In genomic region chr8:88579668-88580330, GRCm38 (mm10) we compare ENCODE assay signal across 11 mouse cellular contexts. TPM values are rescaled to one million over a fixed set of nuclear protein-coding genes. Genes with fewer than 3 reads are reported as not detected.
A peak's percentile ranks its signal among the peaks of the same experiment; 100 is the strongest.
DNase-seq lines count a peak whose midpoint lies in the region; ATAC-seq and TF ChIP-seq lines count a peak whose summit lies in the region.
"Had no signal": no experiment of that assay in that cellular context is flagged by ENCODE, and none has a peak within 500 bp of the region (broad histone marks: within the 10 kb centered on the region; RNA-seq: fewer than 3 reads in every experiment).

No protein-coding gene starts in this region.

- H3K27me3 ChIP-seq in cerebellum, adult 2 months (ENCODE audit: control insufficient read depth, insufficient read depth, low read length), result no peaks in the 10 kb centered on the region
- H3K27me3 ChIP-seq in embryonic facial prominence, embryonic 15.5 days, result no peaks in the 10 kb centered on the region
- no peaks in the 10 kb centered on the region for H3K27me3 ChIP-seq in midbrain, embryonic 14.5 days (ENCODE audit: control insufficient read depth, insufficient read depth, low read length)
- H3K27me3 ChIP-seq in liver, embryonic 11.5 days (replicated peaks; ENCODE audit: control insufficient read depth, insufficient read depth, low read length), result no peaks in the 10 kb centered on the region
- H3K27me3 ChIP-seq: liver, embryonic 13.5 days had no signal

- intact Hi-C loops in left cerebral cortex, postnatal 14 days (cut with DNase I), result no loop called here

- H3K4me3 ChIP-seq in cerebellum, adult 2 months (replicated peaks; ENCODE audit: insufficient read depth, low read depth, low read length), result no peak overlapping the region
- no peak overlapping the region for H3K4me3 ChIP-seq in embryonic facial prominence, embryonic 15.5 days (replicated peaks)
- H3K4me3 ChIP-seq in midbrain, embryonic 14.5 days (replicated peaks; ENCODE audit: low read depth, low read length), result no peak overlapping the region
- H3K4me3 ChIP-seq in liver, embryonic 11.5 days (ENCODE audit: low read depth, low read length), result no peak overlapping the region
- H3K4me3 ChIP-seq: liver, embryonic 13.5 days had no signal

- 28% methylated on average over 18 of the region's 18 CpGs for WGBS in cerebellum, adult 2 months
- WGBS in embryonic facial prominence, embryonic 15.5 days, result 67% methylated on average over 18 of the region's 18 CpGs
- 84% methylated on average over 18 of the region's 18 CpGs for WGBS in midbrain, embryonic 14.5 days
- 81% methylated on average over 18 of the region's 18 CpGs for WGBS in liver, embryonic 11.5 days

- H3K9me3 ChIP-seq in embryonic facial prominence, embryonic 15.5 days (replicated peaks), result no peaks in the 10 kb centered on the region
- no peaks in the 10 kb centered on the region for H3K9me3 ChIP-seq in midbrain, embryonic 14.5 days (ENCODE audit: control insufficient read depth, low read length)
- no peaks in the 10 kb centered on the region for H3K9me3 ChIP-seq in liver, embryonic 11.5 days (ENCODE audit: control insufficient read depth, low read length)
- H3K9me3 ChIP-seq: G1E; liver, embryonic 13.5 days had no signal

- DNase-seq in left cerebral cortex, postnatal 14 days (ENCODE audit: low spot score in 2 of 2), result peak; percentile 34 to 68
- DNase-seq in left cerebral cortex, adult 8-10 months (ENCODE audit: low spot score in 2 of 2), result no peak
- peak; percentile 38 to 46 for DNase-seq in cerebellum, adult 2 months
- peak; percentile 24 for DNase-seq in midbrain, embryonic 14.5 days
- DNase-seq in liver, embryonic 11.5 days (ENCODE audit: low spot score), result no peak
- no peak for DNase-seq in urinary bladder, postnatal 14 days (ENCODE audit: low spot score)
- DNase-seq in frontal cortex, adult 2 months (ENCODE audit: extremely low spot score in 1 of 2, low spot score in 1 of 2), result no peak
- DNase-seq: liver, embryonic 13.5 days; thymus, adult 2 months had no signal

- ATAC-seq in embryonic facial prominence, embryonic 15.5 days (ENCODE audit: insufficient number of reproducible peaks, low FRiP score, low TSS enrichment, low read depth), result no peak
- no peak for ATAC-seq in midbrain, embryonic 14.5 days (ENCODE audit: low FRiP score, low TSS enrichment)
- ATAC-seq in liver, embryonic 11.5 days (replicated peaks; ENCODE audit: low FRiP score), result no peak

- no peak overlapping the region for H3K4me2 ChIP-seq in embryonic facial prominence, embryonic 15.5 days (replicated peaks)
- no peak overlapping the region for H3K4me2 ChIP-seq in midbrain, embryonic 14.5 days (ENCODE audit: low read length)
- H3K4me2 ChIP-seq in liver, embryonic 11.5 days, result no peak overlapping the region
- H3K4me2 ChIP-seq: liver, embryonic 13.5 days had no signal

- H3K36me3 ChIP-seq in embryonic facial prominence, embryonic 15.5 days, result peaks cover 23% of the 10 kb centered on the region
- H3K36me3 ChIP-seq in midbrain, embryonic 14.5 days (ENCODE audit: control insufficient read depth, insufficient read depth, low read length), result no peaks in the 10 kb centered on the region
- no peaks in the 10 kb centered on the region for H3K36me3 ChIP-seq in liver, embryonic 11.5 days (ENCODE audit: control insufficient read depth, insufficient read depth, low read length)
- H3K36me3 ChIP-seq: G1E; liver, embryonic 13.5 days had no signal

- H3K9ac ChIP-seq in embryonic facial prominence, embryonic 15.5 days, result no peak overlapping the region
- no peak overlapping the region for H3K9ac ChIP-seq in midbrain, embryonic 14.5 days (replicated peaks; ENCODE audit: low read length)
- no peak overlapping the region for H3K9ac ChIP-seq in liver, embryonic 11.5 days (ENCODE audit: low read depth, low read length)
- H3K9ac ChIP-seq: liver, embryonic 13.5 days had no signal

- TF ChIP-seq CTCF in cerebellum, adult 2 months (IDR thresholded peaks at IDR 0.05; ENCODE audit: borderline replicate concordance, insufficient read depth, low read depth, low read length), result no peak

- peaks cover 16% of the 10 kb centered on the region for H3K4me1 ChIP-seq in cerebellum, adult 2 months (ENCODE audit: control insufficient read depth, insufficient read depth, low read length)
- H3K4me1 ChIP-seq in embryonic facial prominence, embryonic 15.5 days, result peaks cover 48% of the 10 kb centered on the region
- peaks cover 28% of the 10 kb centered on the region for H3K4me1 ChIP-seq in midbrain, embryonic 14.5 days (ENCODE audit: control insufficient read depth, insufficient read depth, low read length)
- H3K4me1 ChIP-seq in liver, embryonic 11.5 days (replicated peaks; ENCODE audit: control insufficient read depth, insufficient read depth, low read length), result no peaks in the 10 kb centered on the region; the same call in 1 of the 2 replicates
- H3K4me1 ChIP-seq: liver, embryonic 13.5 days had no signal

- no peak overlapping the region for H3K27ac ChIP-seq in cerebellum, adult 2 months (ENCODE audit: insufficient read depth, low read length)
- H3K27ac ChIP-seq in embryonic facial prominence, embryonic 15.5 days (replicated peaks), result peak overlapping the region; percentile 12; the same call in 1 of the 2 replicates
- no peak overlapping the region; the same call in 1 of the 2 replicates for H3K27ac ChIP-seq in midbrain, embryonic 14.5 days (replicated peaks; ENCODE audit: low read depth, low read length)
- H3K27ac ChIP-seq in liver, embryonic 11.5 days (ENCODE audit: low read depth, low read length), result no peak overlapping the region
- H3K27ac ChIP-seq: liver, embryonic 13.5 days had no signal

- TF ChIP-seq POLR2A in cerebellum, adult 2 months (IDR thresholded peaks at IDR 0.05; ENCODE audit: borderline replicate concordance, insufficient read depth, low read length), result no peak

RNA-seq across cellular contexts. Expression of gene Snx20, which starts 56.1 kb away (rescaled TPM):
- 1 to 10 TPM; 1.8 to 2.0 TPM for total RNA-seq in left cerebral cortex, postnatal 14 days (2021)
- total RNA-seq in left cerebral cortex, adult 8-10 months (2022), result 1 to 10 TPM; 1.1 to 4.1 (median 2.3) TPM
- polyA plus RNA-seq in cerebellum, adult 2 months (2012; rRNA removed), result 0.59 and 0.90 TPM in 2 replicates
- 3.2 and 3.4 TPM in 2 replicates for polyA plus RNA-seq in embryonic facial prominence, embryonic 15.5 days (2015; fragmentation: Nextera tagmentation; extraction: Ambion mirVana)
- 0.82 and 1.1 TPM in 2 replicates for polyA plus RNA-seq in midbrain, embryonic 14.5 days (2014; fragmentation: Nextera tagmentation; extraction: Ambion mirVana)
- 2.3 and 2.6 TPM in 2 replicates for polyA plus RNA-seq in liver, embryonic 11.5 days (2014; fragmentation: Nextera tagmentation; extraction: Ambion mirVana)
- polyA plus RNA-seq in frontal cortex, adult 2 months (2012; rRNA removed), result 1.2 and 1.3 TPM in 2 replicates

RNA-seq across cellular contexts. Expression of gene Nkd1, which starts 58.6 kb away (rescaled TPM):
- 10 to 100 TPM; 19.7 to 25.5 TPM for total RNA-seq in left cerebral cortex, postnatal 14 days (2021)
- 10 to 100 TPM; 11.1 to 15.6 (median 14.6) TPM for total RNA-seq in left cerebral cortex, adult 8-10 months (2022)
- 19.4 and 21.5 TPM in 2 replicates for polyA plus RNA-seq in cerebellum, adult 2 months (2012; rRNA removed)
- 92.6 and 92.9 TPM in 2 replicates for polyA plus RNA-seq in embryonic facial prominence, embryonic 15.5 days (2015; fragmentation: Nextera tagmentation; extraction: Ambion mirVana)
- 46.2 and 66.4 TPM in 2 replicates for polyA plus RNA-seq in midbrain, embryonic 14.5 days (2014; fragmentation: Nextera tagmentation; extraction: Ambion mirVana)
- 9.5 and 12.7 TPM in 2 replicates for polyA plus RNA-seq in liver, embryonic 11.5 days (2014; fragmentation: Nextera tagmentation; extraction: Ambion mirVana)
- 23.1 and 26.6 TPM in 2 replicates for polyA plus RNA-seq in frontal cortex, adult 2 months (2012; rRNA removed)
- polyA plus RNA-seq: G1E had no signal

Comparison
In these comparisons a context has a peak if more than half of its experiments do, and no peak if none do; other contexts are left out.
1. DNase-seq: peak in left cerebral cortex, postnatal 14 days (2 of 2), cerebellum, adult 2 months (2 of 2) and midbrain, embryonic 14.5 days (single experiment); none in left cerebral cortex, adult 8-10 months (0 of 2), liver, embryonic 11.5 days (single experiment), urinary bladder, postnatal 14 days (single experiment) and frontal cortex, adult 2 months (0 of 2).